Mouse (Mus musculus): ENCODE data around the gene Atp2b2. TPM values are rescaled to one million over a fixed set of nuclear protein-coding genes. Genes with fewer than 3 reads are reported as not detected.

The Atp2b2 gene
- polyA plus RNA-seq, 1 experiment from 2014 or later: 1.2 TPM

- WGBS: 62% methylated on average over 3 of the region's 3 CpGs
- Histone ChIP-seq H3K4me1 (no peaks in the 10 kb centered on the region), H3K9me3 (no peaks in the 10 kb centered on the region), H3K27ac (no peak overlapping the region), H3K4me3 (replicated peaks) (no peak overlapping the region), H3K9ac (no peak overlapping the region), H3K36me3 (no peaks in the 10 kb centered on the region), H3K4me2 (no peak overlapping the region), H3K27me3 (replicated peaks) (0 out of 2 replicates have a peak, but pooled peaks cover 6% of the 10 kb centered on the region)
- no peak for ATAC-seq (ENCODE audit: insufficient read depth, low FRiP score, low read depth)
These were observed 38.6 kb downstream of the Atp2b2 start for GRCm38 (mm10) chr6:114003796-114004195.

DNA sequence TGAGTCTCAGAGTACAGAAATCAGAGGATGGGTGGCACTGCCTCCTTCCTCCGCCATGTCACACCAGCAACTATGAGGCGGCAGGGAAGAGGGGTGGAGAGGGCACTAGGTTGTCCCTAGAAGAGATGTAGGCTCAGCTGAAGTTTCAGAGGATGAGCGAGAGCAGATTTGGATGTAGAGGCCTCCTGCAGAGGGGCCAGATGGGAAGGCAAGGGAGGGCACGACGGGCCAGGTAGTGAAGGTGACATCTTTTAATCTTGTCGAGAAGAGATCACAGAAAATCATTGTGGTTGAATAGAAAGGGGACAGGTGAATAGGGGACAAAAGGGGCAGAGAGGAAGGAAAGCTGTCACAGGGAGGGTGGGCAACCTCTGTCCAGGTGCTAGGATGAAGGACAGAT is 41.5 kb downstream of the Atp2b2 start:
- Histone ChIP-seq H3K9ac (no peak overlapping the region), H3K36me3 (no peaks in the 10 kb centered on the region), H3K4me1 (no peaks in the 10 kb centered on the region), H3K4me2 (no peak overlapping the region), H3K27me3 (replicated peaks) (no peaks in the 10 kb centered on the region), H3K9me3 (no peaks in the 10 kb centered on the region), H3K27ac (no peak overlapping the region), H3K4me3 (replicated peaks) (no peak overlapping the region)
- no peak for ATAC-seq (ENCODE audit: insufficient read depth, low FRiP score, low read depth)
- 71% methylated on average over 6 of the region's 6 CpGs for WGBS

GRCm38 (mm10) chr6:114000304-114000703 is 42.1 kb downstream of the Atp2b2 start:
- Histone ChIP-seq H3K27me3 (replicated peaks) (no peaks in the 10 kb centered on the region), H3K27ac (no peak overlapping the region), H3K4me2 (no peak overlapping the region), H3K4me1 (no peaks in the 10 kb centered on the region), H3K9me3 (no peaks in the 10 kb centered on the region), H3K36me3 (no peaks in the 10 kb centered on the region), H3K4me3 (replicated peaks) (no peak overlapping the region), H3K9ac (no peak overlapping the region)
- ATAC-seq (ENCODE audit: insufficient read depth, low FRiP score, low read depth): no peak
- 35% methylated on average over 7 of the region's 7 CpGs for whole genome bisulfite sequencing

DNA sequence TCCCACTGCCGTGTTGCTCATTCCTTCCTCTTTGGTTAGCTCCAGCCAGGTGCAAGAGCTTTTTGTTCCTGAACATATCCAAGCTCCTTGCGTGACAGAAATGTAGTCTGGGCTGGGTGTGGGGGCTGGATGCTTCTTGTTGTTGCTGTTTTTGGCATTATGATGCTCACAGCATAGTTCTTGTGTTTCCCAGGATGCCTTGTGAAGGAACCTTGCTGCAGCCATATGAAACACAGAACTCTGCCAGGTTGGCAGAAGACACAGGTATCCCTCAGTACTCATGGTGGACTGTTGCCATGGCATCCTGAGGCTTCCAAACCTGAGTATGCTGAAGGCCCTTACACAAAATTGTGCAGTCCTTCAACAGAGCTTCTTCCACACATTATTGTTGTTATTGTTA is 44.0 kb downstream of the Atp2b2 start:
- no peak for ATAC-seq (ENCODE audit: insufficient read depth, low FRiP score, low read depth)
- no peaks in the 10 kb centered on the region for H3K9me3 ChIP-seq
- no peak overlapping the region for H3K27ac ChIP-seq
- no peaks in the 10 kb centered on the region for H3K36me3 ChIP-seq
- H3K4me3 ChIP-seq (replicated peaks): no peak overlapping the region
- no peaks in the 10 kb centered on the region for H3K4me1 ChIP-seq
- H3K9ac ChIP-seq: no peak overlapping the region
- H3K4me2 ChIP-seq: no peak overlapping the region
- 62% methylated on average over 2 of the region's 2 CpGs for WGBS
- no peaks in the 10 kb centered on the region for H3K27me3 ChIP-seq (replicated peaks)

DNA sequence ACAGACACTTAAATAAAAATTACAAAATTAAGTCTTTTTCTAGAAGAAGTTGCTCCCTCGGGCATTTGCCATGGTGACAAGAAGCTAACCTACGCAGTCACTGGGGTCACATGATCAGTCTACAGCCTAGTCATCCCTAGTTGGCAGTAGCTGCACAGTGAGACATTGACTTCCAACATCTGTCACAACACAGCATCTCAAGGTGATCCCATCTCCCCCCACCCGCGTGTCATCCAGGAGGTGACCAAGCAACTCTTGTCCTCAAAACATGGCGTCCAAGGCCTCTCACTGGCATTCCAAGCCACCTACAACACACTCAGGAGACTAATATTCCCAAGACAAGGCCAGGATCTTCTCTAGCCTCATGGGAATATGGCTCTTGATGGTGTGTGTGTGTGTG is 48.2 kb downstream of the Atp2b2 start:
- no peaks in the 10 kb centered on the region for H3K27me3 ChIP-seq (replicated peaks)
- H3K36me3 ChIP-seq: no peaks in the 10 kb centered on the region
- no peak overlapping the region for H3K27ac ChIP-seq
- no peaks in the 10 kb centered on the region for H3K4me1 ChIP-seq
- no peak overlapping the region for H3K9ac ChIP-seq
- no peak overlapping the region for H3K4me3 ChIP-seq (replicated peaks)
- no peak overlapping the region for H3K4me2 ChIP-seq
- ATAC-seq (ENCODE audit: insufficient read depth, low FRiP score, low read depth): no peak
- H3K9me3 ChIP-seq: no peaks in the 10 kb centered on the region
- 86% methylated on average over 5 of the region's 5 CpGs for WGBS

DNA sequence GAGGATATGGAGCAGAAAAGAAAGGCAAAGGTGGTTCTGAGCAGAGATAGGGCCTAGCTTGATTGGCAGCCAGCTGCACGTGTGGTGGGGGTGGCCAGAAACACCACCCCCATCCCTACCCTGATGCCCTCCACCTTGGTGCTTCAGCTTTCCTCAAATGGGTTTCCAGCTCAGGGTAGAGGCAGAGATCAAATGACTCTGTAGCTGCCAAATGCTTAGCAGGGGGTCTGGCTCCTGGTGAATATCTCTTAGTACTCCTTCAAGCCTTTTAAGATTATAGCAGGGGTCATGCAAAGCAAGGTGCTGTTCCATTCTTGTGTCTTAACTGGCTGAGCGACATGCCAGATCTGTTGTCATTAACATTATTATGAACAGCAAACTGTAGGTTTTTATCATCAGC is 50.3 kb downstream of the Atp2b2 start:
- Histone ChIP-seq H3K4me1 (no peaks in the 10 kb centered on the region), H3K9me3 (no peaks in the 10 kb centered on the region), H3K27ac (no peak overlapping the region), H3K4me3 (replicated peaks) (no peak overlapping the region), H3K4me2 (no peak overlapping the region), H3K9ac (no peak overlapping the region), H3K27me3 (replicated peaks) (no peaks in the 10 kb centered on the region), H3K36me3 (no peaks in the 10 kb centered on the region)
- no peak for ATAC-seq (ENCODE audit: insufficient read depth, low FRiP score, low read depth)
- 47% methylated on average over 2 of the region's 2 CpGs for WGBS

- H3K4me1 ChIP-seq: no peaks in the 10 kb centered on the region
- H3K4me2 ChIP-seq: no peak overlapping the region
- no peak overlapping the region for H3K9ac ChIP-seq
- H3K27me3 ChIP-seq (replicated peaks): no peaks in the 10 kb centered on the region
- H3K4me3 ChIP-seq (replicated peaks): no peak overlapping the region
- H3K27ac ChIP-seq: no peak overlapping the region
- no peak for ATAC-seq (ENCODE audit: insufficient read depth, low FRiP score, low read depth)
- no peaks in the 10 kb centered on the region for H3K36me3 ChIP-seq
- no peaks in the 10 kb centered on the region for H3K9me3 ChIP-seq
- 41% methylated on average over 11 of the region's 11 CpGs for WGBS
These were observed 50.9 kb downstream of the Atp2b2 start for GRCm38 (mm10) chr6:113991482-113991881.

DNA sequence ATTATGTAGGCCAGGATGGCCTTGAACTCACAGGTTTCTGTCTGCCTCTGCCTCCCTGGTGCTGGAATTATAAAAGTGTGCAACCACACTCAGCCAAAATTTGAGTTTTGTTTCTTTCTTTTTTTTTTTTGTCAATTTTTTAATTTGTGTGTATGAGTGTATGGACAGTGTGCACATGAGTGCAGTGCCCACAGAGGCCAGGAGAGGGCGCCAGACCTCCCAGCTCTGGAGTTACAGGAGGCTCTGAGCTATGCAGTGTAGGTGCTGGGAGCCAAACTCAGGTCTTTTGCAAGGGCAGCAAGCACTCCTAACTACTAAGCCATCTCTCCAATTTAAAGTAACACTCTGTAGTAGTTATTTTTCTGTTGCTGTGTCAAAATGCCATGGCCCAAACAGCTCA is 52.4 kb downstream of the Atp2b2 start:
- WGBS: 15% methylated on average over 1 of the region's 1 CpGs
- Histone ChIP-seq H3K4me3 (replicated peaks) (no peak overlapping the region), H3K27ac (no peak overlapping the region), H3K27me3 (replicated peaks) (no peaks in the 10 kb centered on the region), H3K4me1 (no peaks in the 10 kb centered on the region), H3K36me3 (no peaks in the 10 kb centered on the region), H3K9me3 (no peaks in the 10 kb centered on the region), H3K4me2 (no peak overlapping the region), H3K9ac (no peak overlapping the region)
- ATAC-seq (ENCODE audit: insufficient read depth, low FRiP score, low read depth): no peak

GRCm38 (mm10) chr6:113988521-113988920 is 53.9 kb downstream of the Atp2b2 start:
- Histone ChIP-seq H3K4me2 (no peak overlapping the region), H3K27ac (no peak overlapping the region), H3K4me3 (replicated peaks) (no peak overlapping the region), H3K36me3 (no peaks in the 10 kb centered on the region), H3K9me3 (no peaks in the 10 kb centered on the region), H3K9ac (no peak overlapping the region), H3K27me3 (replicated peaks) (no peaks in the 10 kb centered on the region), H3K4me1 (no peaks in the 10 kb centered on the region)
- no peak for ATAC-seq (ENCODE audit: insufficient read depth, low FRiP score, low read depth)
- WGBS: 82% methylated on average over 2 of the region's 2 CpGs

- Histone ChIP-seq H3K4me2 (no peak overlapping the region), H3K9ac (no peak overlapping the region), H3K4me1 (no peaks in the 10 kb centered on the region), H3K36me3 (no peaks in the 10 kb centered on the region), H3K4me3 (replicated peaks) (no peak overlapping the region), H3K27me3 (replicated peaks) (no peaks in the 10 kb centered on the region), H3K9me3 (no peaks in the 10 kb centered on the region), H3K27ac (no peak overlapping the region)
- ATAC-seq (ENCODE audit: insufficient read depth, low FRiP score, low read depth): no peak
- WGBS: 74% methylated on average over 4 of the region's 4 CpGs
These were observed 55.7 kb downstream of the Atp2b2 start for GRCm38 (mm10) chr6:113986671-113987070.

- no peaks in the 10 kb centered on the region for H3K36me3 ChIP-seq
- no peak overlapping the region for H3K4me2 ChIP-seq
- H3K9me3 ChIP-seq: no peaks in the 10 kb centered on the region
- no peak overlapping the region for H3K27ac ChIP-seq
- ATAC-seq (ENCODE audit: insufficient read depth, low FRiP score, low read depth): no peak
- no peak overlapping the region for H3K4me3 ChIP-seq (replicated peaks)
- no peak overlapping the region for H3K9ac ChIP-seq
- no peaks in the 10 kb centered on the region for H3K4me1 ChIP-seq
- H3K27me3 ChIP-seq (replicated peaks): no peaks in the 10 kb centered on the region
- 77% methylated on average over 8 of the region's 8 CpGs for WGBS
These were observed 63.7 kb downstream of the Atp2b2 start for GRCm38 (mm10) chr6:113978673-113979072.

DNA sequence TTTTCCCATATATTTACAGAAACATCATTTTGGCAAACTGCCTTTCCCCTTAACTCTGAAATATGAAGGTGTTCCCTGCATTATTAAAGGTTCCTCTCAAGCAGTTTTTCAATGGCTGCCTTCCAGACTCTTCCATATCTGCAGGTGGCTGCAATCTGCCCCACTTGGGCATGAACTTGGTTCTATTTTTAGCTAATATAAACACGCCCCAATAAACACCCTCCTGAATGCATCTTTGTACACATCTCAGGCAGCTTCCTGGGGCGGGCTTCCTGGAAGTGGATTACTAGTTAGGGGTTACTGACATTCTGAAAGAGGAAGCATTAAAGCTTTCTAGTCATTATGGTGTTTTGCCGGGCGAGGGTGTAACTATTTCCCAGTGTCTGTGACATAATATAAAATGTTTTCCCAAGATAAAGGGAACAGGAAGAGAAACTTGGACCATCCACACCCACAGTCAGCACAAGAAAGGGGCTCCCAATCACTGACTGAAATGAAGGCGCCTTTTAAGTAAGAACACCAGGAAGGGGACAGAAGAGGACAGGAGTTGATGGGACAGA is 64.2 kb downstream of the Atp2b2 start:
- Histone ChIP-seq H3K36me3 (no peaks in the 10 kb centered on the region), H3K9ac (no peak overlapping the region), H3K9me3 (no peaks in the 10 kb centered on the region), H3K4me1 (no peaks in the 10 kb centered on the region), H3K27ac (no peak overlapping the region), H3K4me2 (no peak overlapping the region), H3K4me3 (replicated peaks) (no peak overlapping the region), H3K27me3 (replicated peaks) (no peaks in the 10 kb centered on the region)
- no peak for ATAC-seq (ENCODE audit: insufficient read depth, low FRiP score, low read depth)
- WGBS: 47% methylated on average over 5 of the region's 5 CpGs

- H3K9ac ChIP-seq: no peak overlapping the region
- no peaks in the 10 kb centered on the region for H3K4me1 ChIP-seq
- H3K9me3 ChIP-seq: no peaks in the 10 kb centered on the region
- H3K36me3 ChIP-seq: no peaks in the 10 kb centered on the region
- no peak overlapping the region for H3K4me3 ChIP-seq (replicated peaks)
- H3K27ac ChIP-seq: no peak overlapping the region
- no peaks in the 10 kb centered on the region for H3K27me3 ChIP-seq (replicated peaks)
- ATAC-seq (ENCODE audit: insufficient read depth, low FRiP score, low read depth): no peak
- H3K4me2 ChIP-seq: no peak overlapping the region
- WGBS: 79% methylated on average over 2 of the region's 2 CpGs
These were observed 71.5 kb downstream of the Atp2b2 start for GRCm38 (mm10) chr6:113970900-113971299.
